Mouse (Mus musculus) adrenal gland, adult (tissue): Measurements from ENCODE around the gene Tmem210.
"Not testable (repeated sequence)": the region's sequence is repeated elsewhere in the genome, so short reads cannot be mapped to it uniquely, and the experiment has no call there.

ENCODE experiments used
- DNase-seq, 2 experiments: peaks; one replicate each; pipeline ENCODE4 v3.0.0; 2022 to 2023; ENCODE audit warnings: low spot score in 1 of 2; ENCODE audit not compliant: inconsistent age in 2 of 2

The Tmem210 gene

DNA sequence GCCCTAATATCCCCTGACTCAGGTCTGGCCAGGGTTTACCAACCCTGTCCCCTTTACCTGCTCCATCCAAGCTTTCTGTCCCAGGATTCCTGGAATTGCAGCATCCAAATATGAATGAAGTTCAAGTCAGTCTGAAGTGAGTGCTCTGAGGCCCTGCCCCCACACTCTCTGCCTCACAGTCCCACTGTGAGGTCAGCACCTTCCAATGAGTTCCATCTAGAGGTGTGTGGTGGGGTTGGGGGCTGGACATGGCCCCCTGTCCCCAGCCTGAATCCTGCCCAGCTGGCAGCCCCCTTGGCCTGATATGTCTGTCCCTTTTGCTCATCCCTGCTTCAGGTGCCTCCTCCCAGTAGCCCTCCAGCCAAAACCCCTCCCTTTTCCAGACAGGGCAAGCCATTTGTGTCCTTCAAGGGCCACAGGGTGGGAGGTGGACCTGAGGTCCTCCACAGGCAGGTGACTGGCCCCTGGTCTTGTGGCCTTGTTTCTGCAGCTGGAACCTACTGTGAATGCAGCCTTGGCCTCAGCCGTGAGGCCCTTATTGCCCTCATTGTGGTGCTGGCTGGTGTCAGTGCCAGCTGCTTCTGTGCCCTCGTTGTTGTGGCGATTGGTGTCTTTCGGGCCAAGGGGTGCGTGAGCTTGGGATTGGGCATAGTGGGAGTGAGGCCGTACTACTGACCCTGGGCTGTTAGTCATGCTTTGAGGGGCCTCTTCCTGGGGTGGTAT lies at the start of gene Tmem210:
Gene Tmem210, plus strand, starts transcription at position 219 of the 723 bp plus-strand sequence.
- no peak for DNase-seq

DNA sequence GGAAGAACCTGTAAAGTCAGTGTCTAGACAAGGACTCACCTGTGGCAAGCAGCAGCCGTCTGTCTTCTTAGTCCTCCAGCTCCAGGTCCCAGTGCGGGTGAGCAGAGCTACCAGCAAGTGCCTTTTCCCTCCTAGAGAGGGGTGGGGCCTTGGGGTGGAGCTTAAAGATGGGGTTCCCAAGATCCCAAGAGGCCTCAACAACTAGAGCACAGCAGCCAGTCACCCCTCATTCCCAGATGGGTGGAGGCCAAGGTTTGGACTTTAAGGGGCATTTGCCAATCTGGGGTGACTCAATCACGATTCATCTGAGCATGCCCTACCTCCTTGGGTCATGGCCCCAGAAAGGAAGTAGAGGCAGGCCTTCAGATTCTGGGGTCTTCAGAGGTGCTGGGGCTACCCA lies 48.2 kb upstream of the Tmem210 start:
- peak in 1 of 2 experiments; percentile 53 for DNase-seq

DNA sequence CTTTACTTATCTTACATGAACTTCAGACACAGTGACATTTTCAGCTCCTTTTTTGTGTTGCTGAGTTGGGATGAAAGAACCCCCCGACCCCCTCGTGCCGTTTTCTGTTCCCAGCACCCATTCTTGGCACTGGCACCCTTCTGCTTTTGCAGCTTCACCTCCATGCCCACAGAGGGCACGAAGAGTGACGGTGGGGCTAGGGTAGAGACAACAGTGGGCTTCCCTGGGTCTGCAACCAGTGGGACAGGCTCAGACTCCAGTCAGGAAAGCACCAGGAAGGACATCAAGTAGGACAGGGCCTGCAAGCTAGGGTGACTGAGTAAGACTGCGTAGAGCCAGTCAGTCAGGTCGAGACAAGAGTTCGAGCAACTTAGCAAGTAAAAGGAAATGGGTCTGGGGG lies 47.6 kb upstream of the Tmem210 start:
- peak in 1 of 2 experiments; percentile 25 for DNase-seq

DNA sequence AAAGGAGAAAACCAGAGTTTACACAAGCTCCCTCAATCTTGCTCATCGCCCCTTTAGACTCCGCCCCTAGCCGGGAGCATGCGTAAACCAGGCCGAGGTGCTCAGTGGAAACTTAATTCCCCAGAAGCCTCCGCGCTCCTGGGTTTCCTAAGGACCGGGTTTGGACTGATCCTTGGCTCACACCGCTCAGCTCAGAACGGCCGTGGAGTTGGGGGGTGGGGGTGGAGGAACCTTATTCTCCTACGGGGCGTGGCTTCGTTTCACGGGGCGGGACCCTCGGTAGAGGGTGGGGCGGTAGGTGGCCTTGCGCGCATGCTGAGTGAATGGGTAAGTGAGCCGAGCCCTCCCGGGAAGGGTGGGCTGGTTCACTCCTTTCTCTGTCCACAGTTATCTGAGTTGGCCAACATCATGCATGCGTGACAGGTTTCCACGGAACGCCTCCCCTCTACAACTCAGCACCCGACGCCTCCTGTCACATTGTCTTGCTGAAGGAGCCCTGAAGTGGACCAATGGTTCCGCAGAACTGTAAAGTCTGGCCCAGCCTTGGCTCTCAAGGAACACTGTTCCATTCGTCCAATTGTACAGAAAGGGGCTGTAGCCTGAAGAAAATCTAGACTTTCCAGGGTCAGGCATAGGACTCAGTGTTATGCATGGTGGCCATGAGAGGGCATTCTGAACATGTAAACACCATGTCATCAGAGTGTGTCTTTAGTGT lies 47.1 kb upstream of the Tmem210 start:
- DNase-seq = peak; percentile 80 to 91

DNA sequence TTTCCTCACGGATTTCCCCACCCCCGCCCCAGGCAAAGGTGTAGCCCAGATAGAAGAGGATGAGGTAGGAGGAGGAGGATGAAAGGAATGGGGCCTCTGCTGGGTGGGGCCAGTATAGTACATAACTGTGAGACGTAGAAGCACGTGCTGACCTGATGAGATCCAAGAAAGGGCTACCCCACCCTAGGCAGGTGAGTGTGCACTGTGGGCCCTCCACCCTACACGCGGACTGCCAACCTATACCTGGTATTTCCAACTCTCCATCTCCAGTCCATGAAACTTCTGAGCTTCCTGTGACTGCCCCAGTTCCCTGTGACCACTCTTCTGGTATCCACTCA lies 46.5 kb upstream of the Tmem210 start:
- DNase-seq = peak in 1 of 2 experiments; percentile 47

DNA sequence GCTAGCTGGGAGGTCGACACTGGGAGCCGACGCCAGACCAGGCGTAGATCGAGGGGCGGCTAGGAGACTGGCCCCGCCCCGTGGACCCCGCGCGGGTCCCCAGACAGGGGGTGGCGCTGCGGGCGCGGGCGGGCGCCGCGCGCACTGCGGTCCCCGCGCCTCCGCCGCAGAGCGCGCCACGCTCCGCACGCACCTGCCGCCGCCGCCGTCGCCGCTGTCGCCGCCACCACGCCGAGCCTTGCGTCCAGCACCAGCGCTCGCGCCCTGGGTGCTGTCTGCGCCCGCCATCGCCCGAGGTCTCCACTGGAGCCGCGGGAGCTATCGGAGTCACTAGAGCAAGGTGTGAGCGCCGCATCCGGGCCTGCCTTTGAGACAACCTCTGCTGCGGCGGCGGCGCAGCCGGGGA lies 45.8 kb upstream of the Tmem210 start, which contains the start of the genes Rnf208 and Cysrt1:
Gene Rnf208, plus strand, starts transcription at position 155 of the 406 bp plus-strand sequence.
Gene Cysrt1, minus strand, starts transcription at position 352 of the 406 bp plus-strand sequence.
- DNase-seq = peak in 1 of 2 experiments; percentile 46

DNA sequence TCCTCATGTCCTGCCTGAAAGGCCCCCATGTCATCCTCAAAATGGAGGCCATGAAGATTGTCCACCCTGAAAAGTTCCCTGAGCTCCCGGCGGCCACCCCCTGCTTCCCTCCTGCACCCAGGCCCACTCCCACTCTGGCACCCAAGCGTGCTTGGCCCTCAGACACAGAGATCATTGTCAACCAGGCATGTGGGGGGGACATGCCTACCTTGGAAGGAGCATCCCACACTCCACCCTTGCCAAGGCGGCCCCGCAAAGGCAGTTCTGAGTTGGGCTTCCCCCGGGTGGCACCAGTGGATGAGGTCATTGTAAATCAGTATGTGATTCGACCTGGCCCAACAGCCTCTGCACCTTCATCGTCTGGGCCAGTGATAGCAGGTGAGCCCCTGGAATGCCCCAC lies 44.6 kb upstream of the Tmem210 start:
- no peak for DNase-seq

DNA sequence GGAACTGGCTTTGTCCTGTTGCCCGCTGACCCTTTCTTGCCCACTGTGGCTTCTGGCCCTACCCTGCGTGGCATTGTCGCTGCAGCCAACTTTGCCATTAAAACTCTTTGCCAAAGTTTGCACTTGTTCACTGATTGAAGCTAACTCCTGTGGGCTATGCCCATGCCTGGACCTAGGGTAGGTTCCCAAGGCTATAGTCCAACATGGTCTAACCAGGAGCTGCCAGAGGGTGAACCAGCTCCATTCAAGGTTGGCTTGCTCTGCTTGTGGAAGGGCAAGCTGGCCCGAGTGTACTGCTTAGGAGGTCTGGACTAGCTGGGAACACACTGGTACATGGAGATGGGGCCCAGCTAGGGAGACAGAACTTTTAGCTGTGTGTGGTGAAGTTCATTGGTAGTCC lies 43.8 kb upstream of the Tmem210 start:
- DNase-seq = peak in 1 of 2 experiments; percentile 25

DNA sequence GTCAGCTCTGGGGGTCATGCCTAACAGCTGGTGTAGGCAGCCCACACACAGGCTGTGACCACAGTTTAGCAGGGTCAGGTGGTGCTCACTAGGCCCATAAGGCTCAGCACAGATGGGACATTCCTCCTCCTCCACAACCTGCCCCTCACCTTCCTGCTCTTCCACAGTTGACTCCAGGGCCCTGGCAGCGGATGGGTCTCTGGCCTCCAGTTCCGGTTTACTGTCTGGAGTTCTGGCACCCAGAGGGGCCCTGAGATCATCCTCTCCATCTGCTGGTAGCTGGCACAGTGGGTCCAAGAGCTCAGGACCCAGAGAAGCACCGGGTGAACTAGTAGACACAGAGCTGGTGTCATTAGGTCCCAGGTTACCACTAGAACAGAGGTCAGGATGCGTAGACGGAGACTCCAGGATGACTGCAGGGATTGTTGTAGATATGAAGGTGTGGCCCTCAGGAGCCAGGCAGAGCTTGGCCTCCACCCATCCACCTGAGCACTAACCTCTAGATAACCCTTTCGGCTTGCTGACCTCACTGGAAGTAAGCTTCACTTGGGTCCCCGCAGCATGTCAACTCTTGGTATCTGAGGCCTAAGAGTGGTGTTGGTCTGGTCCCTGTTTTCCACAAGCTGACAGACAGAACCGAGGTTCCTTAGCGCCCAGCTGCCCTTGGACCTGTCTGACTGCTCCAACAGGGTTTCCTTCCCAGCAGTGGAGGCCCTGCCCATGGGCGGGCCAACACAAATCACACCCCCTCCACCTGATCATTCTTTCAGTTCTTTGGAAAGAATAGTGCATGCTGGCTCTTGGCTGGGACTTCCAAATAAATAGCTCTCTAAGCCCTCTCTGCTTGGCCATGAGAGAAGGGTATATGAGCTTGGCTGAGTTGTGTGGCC lies 41.5 kb upstream of the Tmem210 start, which contains the start of gene AL732309.1:
Gene AL732309.1, minus strand, starts transcription at position 681 of the 890 bp plus-strand sequence.
- no peak for DNase-seq

DNA sequence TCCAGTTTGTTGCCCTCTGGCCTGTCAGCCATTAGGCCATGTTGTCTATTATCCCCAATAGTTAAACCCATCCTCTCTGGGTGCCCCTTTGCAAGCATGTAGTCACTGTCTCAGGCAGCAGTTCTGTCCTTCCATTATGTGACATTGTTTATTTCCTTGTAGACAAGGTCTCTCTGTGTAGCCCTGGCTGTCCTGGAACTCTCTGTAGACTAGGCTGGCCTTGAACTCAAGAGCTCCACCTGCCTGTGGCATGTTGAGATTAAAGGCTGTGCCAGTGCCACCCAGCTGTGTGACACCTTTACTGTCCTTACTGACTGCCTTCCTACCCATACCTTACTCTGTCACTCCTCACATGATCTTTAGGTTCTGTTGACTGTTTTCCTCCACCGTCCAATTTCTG lies 35.6 kb upstream of the Tmem210 start:
- peak in 1 of 2 experiments; percentile 52 for DNase-seq

DNA sequence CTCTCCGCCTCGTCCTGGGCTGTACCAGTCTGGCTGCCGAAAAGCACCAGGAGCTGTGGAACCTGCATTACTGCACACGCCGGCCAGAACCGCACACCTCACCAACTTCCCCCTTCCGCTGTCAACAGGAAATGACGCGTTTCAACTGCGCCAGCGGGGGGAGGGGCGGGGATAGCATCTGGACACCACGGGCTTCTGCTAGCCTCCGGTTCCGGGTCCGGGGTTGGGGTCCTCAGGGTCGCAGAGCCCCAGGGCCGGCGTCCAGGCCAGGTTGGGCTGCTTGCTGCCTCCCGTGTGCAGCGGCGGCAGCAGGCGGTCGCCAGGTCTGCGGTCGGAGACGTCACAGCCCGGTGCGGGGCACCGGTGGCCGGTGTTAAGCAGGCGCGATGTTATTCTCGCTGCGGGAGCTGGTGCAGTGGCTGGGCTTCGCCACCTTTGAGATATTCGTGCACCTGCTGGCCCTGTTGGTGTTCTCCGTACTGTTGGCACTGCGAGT lies 32.6 kb upstream of the Tmem210 start, which contains the start of gene Tmem203:
Gene Tmem203, plus strand, starts transcription at position 156 of the 496 bp plus-strand sequence.
- peak; percentile 89 to 95 for DNase-seq

DNA sequence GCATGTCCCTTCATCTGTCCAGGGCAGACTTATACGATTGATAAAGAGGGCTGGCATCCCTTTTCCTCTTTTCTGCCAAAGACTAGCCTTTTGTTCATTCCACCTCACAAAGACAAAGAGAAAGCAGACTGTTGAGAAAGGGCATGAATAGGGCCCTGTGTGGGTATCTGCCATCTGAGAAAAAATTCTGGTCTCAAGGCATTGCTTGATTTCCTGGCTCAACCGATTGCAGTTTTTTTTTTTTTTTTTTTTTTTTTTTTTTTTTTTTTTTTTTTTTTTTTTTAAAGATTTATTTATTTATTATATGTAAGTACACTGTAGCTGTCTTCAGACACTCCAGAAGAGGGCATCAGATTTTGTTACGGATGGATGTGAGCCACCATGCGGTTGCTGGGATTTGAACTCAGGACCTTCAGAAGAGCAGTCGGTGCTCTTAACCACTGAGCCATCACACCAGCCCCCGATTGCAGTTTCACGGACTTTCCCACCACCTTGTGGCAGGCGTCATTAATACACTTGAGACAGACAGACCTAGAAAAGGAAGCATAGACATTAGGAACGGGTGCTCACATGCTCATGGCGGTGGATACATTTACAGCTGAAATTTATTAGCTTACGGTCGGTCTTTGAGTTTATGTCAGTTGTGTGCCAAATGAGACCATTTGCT lies 31.4 kb upstream of the Tmem210 start:
- DNase-seq = peak in 1 of 2 experiments; percentile 72

DNA sequence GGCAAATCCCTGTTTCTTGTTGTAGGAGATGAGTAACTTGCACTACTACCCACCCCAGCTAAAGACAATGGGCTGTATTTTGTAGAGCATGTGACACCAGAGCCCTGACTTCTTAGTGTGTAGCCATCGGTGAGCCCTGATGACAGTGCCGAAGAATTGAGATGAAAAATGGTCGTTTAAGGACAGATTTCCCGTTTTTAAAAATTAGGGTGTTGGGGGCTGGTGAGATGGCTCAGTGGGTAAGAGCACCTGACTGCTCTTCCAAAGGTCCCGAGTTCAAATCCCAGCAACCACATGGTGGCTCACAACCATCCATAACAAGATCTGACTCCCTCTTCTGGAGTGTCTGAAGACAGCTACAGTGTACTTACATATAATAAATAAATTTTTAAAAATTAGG lies 30.7 kb upstream of the Tmem210 start:
- not testable (repeated sequence) for DNase-seq

DNA sequence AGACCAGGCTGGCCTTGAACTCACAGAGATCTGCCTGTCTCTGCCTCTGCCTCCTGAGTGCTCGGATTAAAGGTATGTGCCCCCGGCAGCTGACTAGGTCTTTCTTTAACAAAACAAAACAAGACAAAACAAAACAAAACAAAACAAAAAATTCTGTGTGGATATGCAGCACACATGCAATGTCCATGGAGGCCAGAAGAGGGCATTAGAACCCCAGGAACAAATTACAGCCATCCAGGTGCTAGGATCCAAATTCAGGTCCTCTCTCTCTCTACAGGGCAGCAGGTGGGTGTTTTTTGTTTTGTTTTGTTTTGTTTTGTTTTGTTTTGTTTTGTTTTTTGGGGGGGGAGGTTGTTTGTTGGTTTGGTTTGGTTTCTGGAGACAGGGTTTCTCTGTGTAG lies 29.1 kb upstream of the Tmem210 start:
- DNase-seq = no peak

DNA sequence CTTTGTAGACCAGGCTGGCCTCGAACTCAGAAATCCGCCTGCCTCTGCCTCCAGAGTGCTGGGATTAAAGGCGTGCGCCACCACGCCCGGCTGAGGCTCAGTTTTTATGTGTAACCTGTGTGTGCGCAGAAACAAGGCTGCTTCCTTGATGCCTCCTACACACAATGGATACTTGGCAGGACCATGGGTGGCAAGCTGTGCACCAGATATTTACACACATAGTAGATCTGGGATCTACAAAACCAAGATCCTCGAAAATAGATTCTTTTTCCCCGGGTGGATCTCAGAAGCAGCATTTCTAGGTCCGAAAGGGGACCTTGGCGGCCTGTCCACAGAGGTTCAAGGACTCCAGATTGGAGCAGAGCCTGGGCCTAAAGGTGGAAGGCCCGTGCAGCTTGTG lies 26.1 kb upstream of the Tmem210 start:
- no peak for DNase-seq

DNA sequence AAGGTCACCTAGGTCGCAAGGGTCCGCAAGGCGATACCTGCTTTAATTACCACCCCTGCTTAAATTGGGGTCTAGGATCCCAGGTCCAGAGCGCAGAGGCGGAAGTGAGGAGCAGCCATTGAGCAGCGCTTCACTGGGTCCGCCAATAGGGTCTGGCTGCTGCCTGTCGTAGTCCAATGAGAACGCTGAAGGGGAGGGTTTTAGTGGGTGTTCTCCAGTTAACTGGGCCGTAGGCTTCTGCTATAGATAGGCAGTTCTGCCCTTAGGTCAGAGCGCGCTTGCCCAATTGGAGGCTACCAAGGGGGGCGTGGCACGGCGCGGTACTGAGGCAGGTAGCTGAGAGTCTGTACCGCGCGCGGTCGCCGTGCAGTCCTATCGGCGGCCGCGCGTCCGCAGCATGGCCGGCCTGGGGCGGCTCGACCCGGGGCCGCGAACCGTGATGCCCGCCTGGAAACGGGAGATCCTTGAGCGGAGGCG lies 25.6 kb upstream of the Tmem210 start, which contains the start of gene Tprn:
Gene Tprn, plus strand, starts transcription at position 328 of the 477 bp plus-strand sequence.
- DNase-seq = peak; percentile 95 to 97

DNA sequence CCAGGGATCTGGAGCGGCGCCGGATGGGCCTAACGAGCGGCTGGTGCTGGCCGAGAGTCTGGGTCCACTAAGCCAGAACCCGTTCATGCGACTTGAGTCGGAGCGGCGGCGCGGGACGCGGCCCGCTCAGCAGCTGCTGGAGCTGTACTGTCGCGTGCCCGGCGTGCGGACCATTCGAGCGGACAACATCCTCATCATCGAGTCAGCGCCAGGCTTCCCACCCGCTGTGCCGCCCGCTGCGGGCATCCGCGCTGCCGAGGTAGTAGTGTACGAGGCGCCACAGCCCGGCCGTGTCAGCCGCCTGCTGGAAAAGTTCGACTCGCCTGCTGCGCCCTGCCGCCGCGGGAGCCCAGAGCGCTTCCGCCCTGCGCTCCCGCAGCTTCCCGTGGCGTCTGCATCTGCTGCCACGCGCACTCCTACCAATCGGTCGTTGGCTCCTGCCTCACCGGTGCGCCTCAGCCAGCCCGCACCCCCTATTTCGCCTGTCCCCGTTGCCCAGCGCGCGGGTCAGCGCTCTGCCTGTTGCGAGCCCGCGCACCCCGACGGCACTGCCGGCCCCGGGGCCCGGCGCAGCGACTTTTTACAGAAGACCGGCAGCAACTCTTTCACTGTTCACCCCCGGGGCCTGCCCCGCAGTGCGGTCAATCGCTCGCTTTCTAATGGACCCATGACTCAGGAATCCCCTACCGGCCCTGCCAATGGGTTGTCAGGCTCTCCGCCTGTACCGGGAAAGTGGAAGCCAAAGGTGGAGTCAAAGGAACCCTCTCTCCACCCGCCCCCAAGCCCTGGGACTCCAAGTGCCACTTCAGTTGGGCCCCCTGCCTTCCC lies 24.9 kb upstream of the Tmem210 start:
- DNase-seq = no peak

DNA sequence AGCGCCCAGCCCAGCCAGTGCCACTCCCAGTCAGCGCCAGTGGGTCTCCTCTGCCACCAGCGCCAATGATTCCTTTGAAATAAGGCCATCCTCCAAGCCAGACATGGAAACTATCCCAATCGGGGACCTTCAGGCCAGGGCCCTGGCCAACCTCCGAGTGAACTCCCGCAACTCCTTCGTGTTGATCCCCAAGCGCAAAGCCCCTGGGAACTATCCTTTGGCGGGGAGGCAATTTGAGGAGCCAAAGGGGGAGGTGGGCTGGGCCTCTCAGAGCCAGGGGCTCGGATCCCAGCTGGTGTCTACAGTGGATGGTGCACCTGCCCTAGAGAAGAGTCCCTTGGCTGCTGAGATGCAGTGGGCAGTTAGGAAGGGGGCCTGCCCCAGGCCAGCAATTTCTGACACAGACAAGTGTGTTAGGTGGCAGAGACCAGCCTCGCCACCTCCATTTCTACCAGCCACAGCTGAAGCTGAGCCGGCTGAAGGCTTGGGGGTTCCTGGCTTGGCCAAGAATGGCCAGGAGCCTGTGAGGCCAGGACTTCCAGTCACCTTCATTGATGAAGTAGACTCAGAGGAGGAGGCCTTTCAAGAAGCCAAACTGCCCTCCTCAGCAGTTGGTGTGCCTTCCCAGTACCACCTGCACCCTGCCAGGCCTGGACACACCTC lies 24.2 kb upstream of the Tmem210 start:
- DNase-seq = no peak

DNA sequence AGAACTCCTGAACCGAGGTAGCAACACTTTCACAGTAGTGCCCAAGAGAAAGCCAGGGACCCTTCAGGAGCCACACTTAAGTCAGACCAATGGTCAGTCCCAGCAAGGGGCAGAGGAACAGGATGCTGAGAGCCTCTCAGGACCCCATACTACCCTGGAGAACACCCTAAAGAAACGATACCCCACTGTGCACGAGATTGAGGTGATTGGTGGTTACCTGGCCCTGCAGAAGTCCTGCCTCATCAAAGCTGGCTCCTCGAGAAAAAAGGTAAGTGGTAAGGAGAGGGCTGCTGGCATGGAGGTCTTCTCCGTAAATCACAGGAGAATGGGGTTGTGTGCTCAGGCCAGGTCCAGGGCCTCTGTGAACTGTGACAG lies 23.7 kb upstream of the Tmem210 start:
- DNase-seq = no peak
